Mouse (Mus musculus) neural tube, postnatal 0 days (tissue): ENCODE results near the gene Ang4. TPM values are rescaled to one million over a fixed set of nuclear protein-coding genes. Genes with fewer than 3 reads are reported as not detected.

ENCODE experiments used
- polyA plus RNA-seq: library from polyadenylated mRNA; unstranded; fragments of >200 nt; fragmentation: Nextera tagmentation; extraction: Ambion mirVana; gene quantifications from 2 replicates; pipeline ENCODE4 v1.2.1, GENCODE M21; 2015

Gene Ang4
- polyA plus RNA-seq, result not detected in 2 replicates

GRCm38 (mm10) chr14:51773490-51773889, at the start of gene Ang4:
TSS of gene Ang4 (minus strand) at chr14:51773590.

GRCm38 (mm10) chr14:51799746-51800145, 26.4 kb upstream of the Ang4 start, which contains the start of gene AY358078:
TSS of gene AY358078 (plus strand) at chr14:51800046.

GRCm38 (mm10) chr14:51717083-51717482, 56.3 kb downstream of the Ang4 start, which contains the start of gene Gm5800:
TSS of gene Gm5800 (minus strand) at chr14:51717183.

Other genes with a start within 250 kb of the Ang4 start
- gene Gm5622, start 220.8 kb downstream of the Ang4 start, polyA plus RNA-seq, result not detected in 2 replicates
- gene Gm17175, start 199.5 kb downstream of the Ang4 start, polyA plus RNA-seq, result not detected in 2 replicates
- gene Gm17174, start 181.5 kb downstream of the Ang4 start, polyA plus RNA-seq, result not detected in 2 replicates
- not detected in 2 replicates for gene Gm17078, start 162.3 kb downstream of the Ang4 start, polyA plus RNA-seq
- not detected in 2 replicates for gene Gm4181, start 137.9 kb downstream of the Ang4 start, polyA plus RNA-seq
- gene Gm17079, start 78.1 kb downstream of the Ang4 start, polyA plus RNA-seq, result not detected in 2 replicates
- not detected in 2 replicates for gene Gm5800, start 56.4 kb downstream of the Ang4 start, polyA plus RNA-seq
- not detected in 2 replicates for gene AY358078, start 26.5 kb upstream of the Ang4 start, polyA plus RNA-seq
- not detected in 2 replicates for gene Ear6, start 80.1 kb upstream of the Ang4 start, polyA plus RNA-seq
- gene Mettl17, start 111.3 kb upstream of the Ang4 start, polyA plus RNA-seq, result 60.3 and 70.4 TPM in 2 replicates
- 0.72 and 1.4 TPM in 2 replicates for gene Slc39a2, start 119.3 kb upstream of the Ang4 start, polyA plus RNA-seq
- gene Ndrg2, start 140.6 kb upstream of the Ang4 start, polyA plus RNA-seq, result 674 and 708 TPM in 2 replicates
- not detected in 2 replicates for gene Tppp2, start 144.8 kb upstream of the Ang4 start, polyA plus RNA-seq
- gene Rnase13, start 149.2 kb upstream of the Ang4 start, polyA plus RNA-seq, result not detected in 2 replicates
- gene Arhgef40, start 211.1 kb upstream of the Ang4 start, polyA plus RNA-seq, result 65.4 and 73.4 TPM in 2 replicates
- 0.19 and 0.55 TPM in 2 replicates for gene Tmem253, start 242.1 kb upstream of the Ang4 start, polyA plus RNA-seq
- 22.6 and 23.4 TPM in 2 replicates for gene Zfp219, start 247.1 kb upstream of the Ang4 start, polyA plus RNA-seq